Comparison of ENCODE assay signal across 1 mouse cellular context in genomic region chr7:27541922-27542321, GRCm38 (mm10).
TF ChIP-seq lines count a peak whose summit lies in the region.

No protein-coding gene starts in this region.

TF ChIP-seq in MEL, 35 proteins besides CTCF, POLR2A, EP300 and RAD21 (continued from another document):
- TF ChIP-seq BHLHE40 (IDR thresholded peaks at IDR 0.05; ENCODE audit: borderline replicate concordance, low read depth, low read length) (no peak), TAL1 (IDR thresholded peaks at IDR 0.05; ENCODE audit: low read length) (no peak)
